Mouse (Mus musculus): Measurements from ENCODE around the gene Ffar2. TPM values are rescaled to one million over a fixed set of nuclear protein-coding genes. Genes with fewer than 3 reads are reported as not detected.
A peak's percentile ranks its signal among the peaks of the same experiment; 100 is the strongest.
"Not testable (repeated sequence)": the region's sequence is repeated elsewhere in the genome, so short reads cannot be mapped to it uniquely, and the experiment has no call there.

Ffar2 gene
- polyA plus RNA-seq, 1 experiment from 2014 or later, result 0.10 TPM

DNA sequence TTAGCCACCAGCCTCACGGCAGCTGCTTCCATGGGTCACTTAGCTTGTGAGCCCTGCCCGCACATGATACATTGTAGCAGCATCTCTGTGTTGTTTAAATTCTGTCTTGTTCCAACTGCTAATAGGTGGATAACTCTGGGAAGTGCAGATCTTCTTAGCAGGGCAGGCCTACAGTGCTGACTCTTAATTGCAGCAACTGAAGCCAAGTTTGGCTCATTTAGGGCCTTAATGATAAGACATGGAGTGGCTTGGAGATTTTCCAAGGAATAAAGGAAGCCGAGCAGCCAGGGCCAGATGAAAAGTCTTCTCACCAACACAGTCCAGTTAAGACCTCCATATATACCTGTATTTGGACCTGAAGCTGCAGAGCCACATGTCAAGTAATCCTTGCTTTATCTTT, 16.7 kb upstream of the Ffar2 start:
- no peaks in the 10 kb centered on the region for H3K36me3 ChIP-seq (ENCODE audit: inconsistent target)
- H3K79me2 ChIP-seq (ENCODE audit: inconsistent target), result no peaks in the 10 kb centered on the region
- WGBS (ENCODE audit: missing documents), result 97% methylated on average over 3 of the region's 3 CpGs
- H3K27ac ChIP-seq, result no peak overlapping the region
- no peak overlapping the region for H3K4me3 ChIP-seq (ENCODE audit: inconsistent target)

DNA sequence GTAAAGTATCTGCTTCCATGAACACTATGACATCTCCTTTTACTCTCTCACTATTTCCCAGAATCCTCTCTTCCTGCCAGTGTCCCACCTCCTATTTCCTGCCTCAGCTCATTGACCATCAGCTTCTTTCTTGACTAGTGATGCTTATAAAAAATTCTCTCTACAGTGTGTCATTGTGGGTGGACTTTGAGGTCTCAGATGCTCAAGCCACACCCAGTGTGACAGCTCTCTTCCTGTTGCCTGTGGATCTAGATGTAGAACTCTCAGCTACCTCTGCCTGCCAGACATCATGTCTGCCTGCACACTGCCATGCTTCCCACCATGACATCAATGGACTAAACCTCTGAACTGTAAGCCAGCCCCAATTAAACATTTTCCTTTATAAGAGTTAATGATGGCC, 13.7 kb upstream of the Ffar2 start:
- no peaks in the 10 kb centered on the region for H3K36me3 ChIP-seq (ENCODE audit: inconsistent target)
- no peak overlapping the region for H3K4me3 ChIP-seq (ENCODE audit: inconsistent target)
- no peaks in the 10 kb centered on the region for H3K79me2 ChIP-seq (ENCODE audit: inconsistent target)
- H3K27ac ChIP-seq, result no peak overlapping the region

GRCm38 (mm10) chr7:30832684-30833083, 9.1 kb upstream of the Ffar2 start:
- WGBS (ENCODE audit: missing documents), result 15% methylated on average over 11 of the region's 11 CpGs
- not testable (repeated sequence) for H3K4me3 ChIP-seq (ENCODE audit: inconsistent target); H3K79me2 ChIP-seq (ENCODE audit: inconsistent target); H3K36me3 ChIP-seq (ENCODE audit: inconsistent target); H3K27ac ChIP-seq

DNA sequence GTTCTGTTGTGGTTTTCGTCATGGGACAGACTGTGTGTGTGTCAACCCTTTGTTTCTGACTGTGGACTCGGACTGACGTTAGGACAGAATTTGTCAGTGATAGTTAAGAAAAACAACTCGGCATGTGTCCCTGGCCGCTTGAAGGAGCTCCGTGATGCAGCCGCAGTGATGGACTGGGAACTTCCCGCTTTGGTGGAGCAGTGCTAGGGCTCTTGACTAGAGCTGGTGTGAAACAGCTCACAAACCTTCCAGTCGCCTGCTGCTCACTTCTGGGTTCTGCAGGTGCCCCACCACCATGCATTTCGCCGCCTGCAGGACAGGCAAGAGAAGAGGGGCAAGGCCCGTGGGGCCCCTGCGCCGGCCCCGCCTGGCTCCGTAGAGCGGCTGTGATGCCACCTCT, 8.7 kb upstream of the Ffar2 start:
- H3K79me2 ChIP-seq (ENCODE audit: inconsistent target), result no peaks in the 10 kb centered on the region
- no peaks in the 10 kb centered on the region for H3K36me3 ChIP-seq (ENCODE audit: inconsistent target)
- no peak overlapping the region for H3K4me3 ChIP-seq (ENCODE audit: inconsistent target)
- WGBS (ENCODE audit: missing documents), result 33% methylated on average over 13 of the region's 17 CpGs
- H3K27ac ChIP-seq, result no peak overlapping the region

- H3K27ac ChIP-seq, result no peak overlapping the region
- 84% methylated on average over 3 of the region's 3 CpGs for WGBS (ENCODE audit: missing documents)
- H3K36me3 ChIP-seq (ENCODE audit: inconsistent target), result no peaks in the 10 kb centered on the region
- no peaks in the 10 kb centered on the region for H3K79me2 ChIP-seq (ENCODE audit: inconsistent target)
- H3K4me3 ChIP-seq (ENCODE audit: inconsistent target), result no peak overlapping the region
These were observed 5.9 kb upstream of the Ffar2 start for GRCm38 (mm10) chr7:30829428-30829827.

- not testable (repeated sequence) for H3K79me2 ChIP-seq (ENCODE audit: inconsistent target); H3K36me3 ChIP-seq (ENCODE audit: inconsistent target); H3K27ac ChIP-seq; H3K4me3 ChIP-seq (ENCODE audit: inconsistent target)
These were observed 5.3 kb upstream of the Ffar2 start for GRCm38 (mm10) chr7:30828871-30829270.

DNA sequence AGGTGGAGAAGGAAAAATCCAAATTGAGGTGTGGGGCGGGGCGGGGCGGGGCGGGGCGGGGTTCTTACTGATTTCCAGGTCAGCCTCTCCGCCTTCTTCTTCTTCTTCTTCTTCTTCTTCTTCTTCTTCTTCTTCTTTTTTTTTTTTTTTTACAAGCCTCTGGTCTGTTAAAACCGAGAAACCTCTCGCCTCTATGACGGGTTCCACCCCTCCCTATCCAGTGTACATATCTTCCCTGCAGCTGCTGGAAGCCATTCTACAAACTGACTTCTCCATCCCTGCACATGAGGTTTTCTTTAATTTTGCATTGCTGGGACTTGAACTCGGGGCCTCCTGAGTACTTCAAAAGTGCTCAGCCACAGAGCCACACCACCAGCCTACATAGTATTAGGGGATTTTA, 3.1 kb upstream of the Ffar2 start:
- Histone ChIP-seq H3K36me3 (ENCODE audit: inconsistent target) (no peaks in the 10 kb centered on the region), H3K79me2 (ENCODE audit: inconsistent target) (no peaks in the 10 kb centered on the region)
- 90% methylated on average over 3 of the region's 10 CpGs for WGBS (ENCODE audit: missing documents)

DNA sequence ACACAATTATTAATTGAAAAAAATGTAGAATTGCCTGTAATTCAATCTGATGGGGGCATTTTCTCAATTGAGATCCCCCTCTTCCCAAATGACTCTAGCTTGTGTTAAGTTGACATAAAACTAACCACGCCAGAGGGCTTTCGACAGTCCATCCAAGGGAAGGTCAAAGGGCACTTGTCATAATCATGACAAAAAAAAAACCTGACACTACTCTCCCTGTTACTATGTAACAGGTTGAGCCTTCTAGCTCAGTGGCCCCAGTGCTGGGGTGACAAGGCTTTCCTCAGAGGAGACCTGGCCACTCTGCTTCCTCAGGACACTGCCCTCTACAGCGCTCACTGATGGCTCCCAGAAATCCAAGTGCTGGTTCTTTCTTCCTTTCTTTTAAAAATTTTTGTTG, 731 bp upstream of the Ffar2 start:
- no peaks in the 10 kb centered on the region for H3K36me3 ChIP-seq (ENCODE audit: inconsistent target)
- no peaks in the 10 kb centered on the region for H3K79me2 ChIP-seq (ENCODE audit: inconsistent target)
- H3K27ac ChIP-seq, result no peak overlapping the region
- no peak overlapping the region for H3K4me3 ChIP-seq (ENCODE audit: inconsistent target)
- 97% methylated on average over 3 of the region's 3 CpGs for WGBS (ENCODE audit: missing documents)

More for the DNA sequence above, 3.1 kb upstream of the Ffar2 start:
- Histone ChIP-seq H3K27ac (no peak overlapping the region), H3K4me3 (ENCODE audit: inconsistent target) (no peak overlapping the region)

GRCm38 (mm10) chr7:30821532-30821931, 2.0 kb downstream of the Ffar2 start:
- Histone ChIP-seq H3K79me2 (ENCODE audit: inconsistent target) (no peaks in the 10 kb centered on the region), H3K36me3 (ENCODE audit: inconsistent target) (no peaks in the 10 kb centered on the region), H3K4me3 (ENCODE audit: inconsistent target) (no peak overlapping the region), H3K27ac (no peak overlapping the region)
- WGBS (ENCODE audit: missing documents), result 46% methylated on average over 5 of the region's 5 CpGs

GRCm38 (mm10) chr7:30820854-30821445, 2.6 kb downstream of the Ffar2 start:
- no peak overlapping the region for H3K27ac ChIP-seq
- H3K4me3 ChIP-seq (ENCODE audit: inconsistent target), result no peak overlapping the region
- H3K79me2 ChIP-seq (ENCODE audit: inconsistent target), result no peaks in the 10 kb centered on the region
- WGBS (ENCODE audit: missing documents), result 17% methylated on average over 7 of the region's 7 CpGs
- no peaks in the 10 kb centered on the region for H3K36me3 ChIP-seq (ENCODE audit: inconsistent target)

DNA sequence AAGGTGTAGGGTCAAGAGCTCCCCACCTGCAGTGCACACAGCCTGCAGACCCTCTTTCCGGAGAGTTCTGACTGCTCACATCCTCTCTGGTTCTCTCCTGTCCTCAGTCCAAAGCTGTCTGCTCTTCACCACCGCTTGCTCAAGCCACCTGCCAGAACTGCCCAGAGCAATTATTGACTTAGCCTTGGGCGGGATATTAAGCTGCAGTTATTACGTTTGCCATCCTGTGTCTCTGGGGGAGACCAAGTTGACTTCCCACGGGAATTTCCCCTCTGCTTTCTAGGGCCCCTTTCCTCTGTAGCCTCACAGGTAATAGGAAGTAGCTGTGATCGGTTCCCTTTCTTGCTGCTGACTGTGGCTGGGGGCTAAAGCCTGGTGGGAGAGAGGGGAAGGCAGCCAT, 3.4 kb downstream of the Ffar2 start:
- 26% methylated on average over 6 of the region's 6 CpGs for WGBS (ENCODE audit: missing documents)
- Histone ChIP-seq H3K36me3 (ENCODE audit: inconsistent target) (no peaks in the 10 kb centered on the region), H3K79me2 (ENCODE audit: inconsistent target) (no peaks in the 10 kb centered on the region), H3K4me3 (ENCODE audit: inconsistent target) (no peak overlapping the region), H3K27ac (no peak overlapping the region)

- no peaks in the 10 kb centered on the region for H3K36me3 ChIP-seq (ENCODE audit: inconsistent target)
- 12% methylated on average over 6 of the region's 6 CpGs for WGBS (ENCODE audit: missing documents)
- no peak overlapping the region for H3K4me3 ChIP-seq (ENCODE audit: inconsistent target)
- no peaks in the 10 kb centered on the region for H3K79me2 ChIP-seq (ENCODE audit: inconsistent target)
- H3K27ac ChIP-seq, result peak overlapping the region; percentile 88
These were observed 11.2 kb downstream of the Ffar2 start for GRCm38 (mm10) chr7:30812291-30812807.

DNA sequence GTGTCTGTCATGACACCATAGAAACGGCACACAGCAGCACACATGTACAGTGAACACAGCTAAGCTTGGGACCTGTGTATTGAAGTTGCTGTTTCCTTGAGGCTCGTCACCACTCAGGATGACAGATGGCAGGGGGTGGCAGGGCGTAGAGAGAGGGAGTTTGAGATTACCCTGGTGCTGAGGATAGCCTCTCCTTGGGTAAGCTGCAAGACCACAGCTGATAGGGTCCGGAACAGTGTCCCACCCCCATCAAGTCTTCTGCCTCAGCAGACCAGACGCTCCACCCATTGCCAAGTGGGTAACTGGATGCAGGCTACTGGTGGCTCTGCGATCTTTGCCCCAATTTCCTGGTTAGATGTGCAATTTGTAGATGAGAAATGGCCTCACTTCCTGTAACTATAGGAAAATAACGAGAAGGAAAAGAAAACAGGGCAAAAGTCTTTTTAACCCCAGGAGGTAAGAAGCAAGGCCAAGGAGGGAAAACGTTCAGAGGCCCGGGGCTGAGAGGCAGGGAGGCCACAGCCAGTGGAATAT, 11.8 kb downstream of the Ffar2 start:
- Histone ChIP-seq H3K4me3 (ENCODE audit: inconsistent target) (no peak overlapping the region), H3K79me2 (ENCODE audit: inconsistent target) (no peaks in the 10 kb centered on the region), H3K27ac (peak overlapping the region; percentile 88), H3K36me3 (ENCODE audit: inconsistent target) (no peaks in the 10 kb centered on the region)
- WGBS (ENCODE audit: missing documents), result 11% methylated on average over 9 of the region's 9 CpGs

- H3K79me2 ChIP-seq (ENCODE audit: inconsistent target), result no peaks in the 10 kb centered on the region
- WGBS (ENCODE audit: missing documents), result 86% methylated on average over 6 of the region's 6 CpGs
These were observed 13.3 kb downstream of the Ffar2 start for GRCm38 (mm10) chr7:30810319-30810718.

DNA sequence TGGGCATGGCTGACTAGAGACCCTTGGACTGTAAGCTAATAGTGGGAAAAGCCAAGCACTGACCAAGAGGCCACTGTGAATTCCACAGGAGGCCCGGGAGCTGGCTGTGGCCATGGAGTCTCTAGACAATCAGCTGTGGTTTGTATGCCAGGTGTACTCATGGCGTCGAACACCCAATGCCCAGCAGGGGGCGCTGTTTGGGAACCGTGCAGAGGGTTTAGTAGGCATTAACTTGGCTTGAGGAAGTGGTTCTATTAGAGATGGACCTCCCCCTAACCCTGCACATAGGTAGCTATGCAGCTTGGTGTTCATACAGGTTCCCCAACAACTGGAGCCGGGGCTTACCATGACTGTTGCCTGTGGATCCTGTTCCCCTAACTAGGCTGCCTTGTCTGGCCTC, 17.7 kb downstream of the Ffar2 start:
- no peak overlapping the region for H3K27ac ChIP-seq
- no peaks in the 10 kb centered on the region for H3K79me2 ChIP-seq (ENCODE audit: inconsistent target)
- H3K36me3 ChIP-seq (ENCODE audit: inconsistent target), result no peaks in the 10 kb centered on the region
- H3K4me3 ChIP-seq (ENCODE audit: inconsistent target), result no peak overlapping the region
- 65% methylated on average over 6 of the region's 6 CpGs for WGBS (ENCODE audit: missing documents)

More at GRCm38 (mm10) chr7:30810319-30810718, 13.3 kb downstream of the Ffar2 start:
- H3K27ac ChIP-seq, result no peak overlapping the region
- no peak overlapping the region for H3K4me3 ChIP-seq (ENCODE audit: inconsistent target)
- no peaks in the 10 kb centered on the region for H3K36me3 ChIP-seq (ENCODE audit: inconsistent target)
